Mouse (Mus musculus): Measurements from ENCODE around the gene Cggbp1. TPM values are rescaled to one million over a fixed set of nuclear protein-coding genes. Genes with fewer than 3 reads are reported as not detected.

Gene Cggbp1
- 8.7 and 17.4 TPM in 2 replicates for polyA plus RNA-seq (2012; rRNA removed)

DNA sequence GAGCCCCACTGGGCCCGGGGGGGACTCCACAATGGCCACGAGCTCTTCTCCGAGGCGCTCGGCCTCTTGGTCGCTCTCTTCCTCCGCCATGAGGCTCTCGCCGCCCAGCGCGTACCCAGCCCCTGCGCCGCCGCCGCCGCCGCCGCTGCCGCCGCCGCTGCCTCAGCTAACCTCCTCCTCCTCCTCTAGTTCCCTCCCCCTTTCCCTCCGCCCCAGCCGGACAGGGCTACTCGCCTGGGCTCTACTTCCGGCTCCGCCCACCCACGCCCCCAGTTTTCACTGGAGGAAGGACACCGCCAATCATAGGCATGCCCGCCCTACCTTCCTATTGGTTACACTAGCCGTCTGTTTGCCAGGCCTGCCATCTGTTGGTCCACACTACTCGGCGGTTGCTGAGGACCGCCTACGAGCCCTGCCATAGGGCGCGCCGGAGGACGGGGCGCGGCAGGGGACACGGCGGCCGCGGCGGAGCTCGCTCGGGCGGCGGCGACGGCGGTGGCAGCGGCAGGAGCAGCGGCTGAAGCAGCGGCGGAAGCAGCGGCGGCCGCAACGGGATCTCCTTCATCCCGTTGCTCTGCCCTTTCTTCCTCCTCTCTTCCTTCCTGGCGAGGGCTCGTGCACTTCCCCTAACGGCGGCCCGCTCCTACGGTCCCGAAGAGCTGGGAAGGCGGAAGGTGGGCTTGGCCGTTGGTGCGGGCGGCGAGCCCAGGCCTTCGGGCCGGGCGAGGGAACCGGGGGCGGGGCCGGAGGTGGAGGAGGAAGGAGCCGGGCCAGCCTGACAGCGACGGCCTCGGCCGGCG is at the start of gene Cggbp1, which contains the start of gene Zfp654:
Gene Cggbp1, plus strand, starts transcription at position 434 of the 800 bp plus-strand sequence.
Gene Zfp654, minus strand, starts transcription at position 90 of the 800 bp plus-strand sequence.
- WGBS, result under 1% methylated on average over 70 of the region's 85 CpGs
- Histone ChIP-seq H3K4me1 (ENCODE audit: control insufficient read depth, insufficient read depth, low read length) (peaks cover 7% of the 10 kb centered on the region), H3K4me3 (replicated peaks; ENCODE audit: extremely low read depth, low read depth, low read length) (peak within 1 kb of the TSS; percentile 98)
- DNase-seq, result peak; percentile 100
- TF ChIP-seq CTCF (IDR thresholded peaks at IDR 0.05; ENCODE audit: insufficient read depth, low read length) (no peak), POLR2A (IDR thresholded peaks at IDR 0.05; ENCODE audit: borderline replicate concordance, extremely low read depth, low read depth, low read length) (peak; percentile 47; the same call in 1 of the 2 replicates)

DNA sequence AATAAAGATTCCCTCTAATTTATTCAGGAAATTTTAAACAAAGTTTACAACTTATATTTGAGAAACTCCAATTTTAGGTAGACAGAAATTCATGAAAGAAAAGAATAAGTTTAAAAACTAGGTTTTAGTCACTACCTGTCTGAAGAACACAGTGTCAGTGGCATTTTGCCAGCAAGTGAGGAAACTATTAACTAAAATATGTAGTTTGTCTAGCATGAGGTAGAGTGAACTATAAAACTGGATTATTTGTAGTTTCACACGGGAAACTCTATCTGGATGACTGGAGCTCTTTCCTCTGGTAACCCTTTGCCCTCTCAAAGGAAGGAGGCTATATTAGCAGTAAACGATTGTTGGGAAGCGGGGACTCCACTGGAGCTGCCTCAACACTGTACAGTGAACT is 48.8 kb upstream of the Cggbp1 start:
- no peak overlapping the region for H3K4me3 ChIP-seq (replicated peaks; ENCODE audit: extremely low read depth, low read depth, low read length)
- no peak for DNase-seq
- H3K4me1 ChIP-seq (ENCODE audit: control insufficient read depth, insufficient read depth, low read length), result no peaks in the 10 kb centered on the region
- TF ChIP-seq CTCF (IDR thresholded peaks at IDR 0.05; ENCODE audit: insufficient read depth, low read length) (no peak), POLR2A (IDR thresholded peaks at IDR 0.05; ENCODE audit: borderline replicate concordance, extremely low read depth, low read depth, low read length) (no peak)
- 71% methylated on average over 3 of the region's 3 CpGs for WGBS

DNA sequence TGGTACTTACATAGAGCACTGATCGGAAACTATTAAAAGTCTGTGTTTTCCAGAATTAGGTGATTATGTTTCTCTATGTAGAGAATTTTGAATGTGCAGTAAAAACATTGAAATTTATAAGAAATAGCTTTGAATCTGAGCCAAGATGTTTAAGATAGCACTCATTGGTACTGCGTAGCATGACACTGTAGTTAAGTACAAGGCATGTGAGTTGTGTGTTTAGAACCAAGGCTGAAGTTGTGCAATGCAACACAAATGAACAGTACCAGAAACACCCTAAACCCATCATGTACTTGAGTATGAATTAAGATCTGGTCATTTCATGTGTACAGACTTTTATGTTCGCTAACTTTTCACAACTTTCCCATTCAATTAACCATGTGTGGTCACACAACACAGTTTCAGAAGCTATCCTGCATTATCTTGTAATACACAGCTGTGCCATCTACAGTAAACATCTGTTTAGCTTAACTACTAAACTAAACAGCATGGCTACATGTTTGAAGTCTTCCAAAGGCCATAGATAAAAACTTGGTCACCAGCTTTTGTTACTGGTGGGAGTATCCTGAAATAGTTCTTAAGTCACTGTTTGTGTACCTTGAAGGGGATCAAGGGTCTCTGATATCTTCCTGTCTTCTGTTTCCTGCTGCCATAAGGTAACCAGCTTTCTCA is 34.6 kb upstream of the Cggbp1 start:
- H3K4me3 ChIP-seq (replicated peaks; ENCODE audit: extremely low read depth, low read depth, low read length), result no peak overlapping the region
- H3K4me1 ChIP-seq (ENCODE audit: control insufficient read depth, insufficient read depth, low read length), result no peaks in the 10 kb centered on the region
- TF ChIP-seq CTCF (IDR thresholded peaks at IDR 0.05; ENCODE audit: insufficient read depth, low read length) (no peak), POLR2A (IDR thresholded peaks at IDR 0.05; ENCODE audit: borderline replicate concordance, extremely low read depth, low read depth, low read length) (no peak)
- 95% methylated on average over 3 of the region's 3 CpGs for WGBS
- no peak for DNase-seq

DNA sequence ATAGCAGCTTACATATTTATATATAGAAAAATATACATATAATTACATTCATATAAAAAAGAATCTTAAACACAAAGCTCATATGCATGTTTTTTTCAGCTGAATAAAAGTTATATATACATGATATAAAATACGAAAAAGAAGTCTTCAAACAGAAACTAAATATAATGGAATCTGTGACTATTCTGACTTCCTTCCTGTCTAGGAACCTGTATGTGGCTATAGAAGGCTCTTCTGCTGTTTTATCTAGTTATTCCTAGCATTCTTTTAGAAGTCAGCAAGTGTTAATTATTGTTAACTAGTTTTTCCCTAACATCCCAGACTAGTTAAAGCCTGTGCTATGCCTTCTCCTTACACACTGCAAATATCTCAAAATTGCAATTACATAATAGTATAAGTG is 27.9 kb upstream of the Cggbp1 start:
- 77% methylated on average over 1 of the region's 1 CpGs for WGBS
- Histone ChIP-seq H3K4me3 (replicated peaks; ENCODE audit: extremely low read depth, low read depth, low read length) (no peak overlapping the region), H3K4me1 (ENCODE audit: control insufficient read depth, insufficient read depth, low read length) (no peaks in the 10 kb centered on the region)
- TF ChIP-seq CTCF (IDR thresholded peaks at IDR 0.05; ENCODE audit: insufficient read depth, low read length), result no peak
- TF ChIP-seq POLR2A (IDR thresholded peaks at IDR 0.05; ENCODE audit: borderline replicate concordance, extremely low read depth, low read depth, low read length), result no peak
- no peak for DNase-seq

DNA sequence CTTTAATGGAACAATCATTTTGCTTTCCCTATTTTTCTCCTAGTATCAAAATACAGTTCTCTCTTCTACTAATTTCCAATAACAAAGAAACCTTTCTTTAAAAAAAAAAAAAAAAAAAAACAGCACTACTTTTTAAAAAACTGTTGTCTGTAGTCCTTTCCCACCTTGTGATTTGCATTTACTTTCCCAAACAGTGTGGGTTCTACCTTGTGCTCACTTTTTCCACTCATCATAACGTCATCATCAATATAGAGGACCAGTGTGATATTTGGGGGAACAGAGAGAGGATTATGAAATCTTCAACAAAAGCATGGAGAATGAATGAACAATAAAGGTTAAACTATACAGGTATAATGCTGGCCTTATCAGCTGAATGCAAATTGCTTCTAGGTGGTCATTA is 27.3 kb upstream of the Cggbp1 start:
- DNase-seq, result no peak
- no peaks in the 10 kb centered on the region for H3K4me1 ChIP-seq (ENCODE audit: control insufficient read depth, insufficient read depth, low read length)
- 92% methylated on average over 1 of the region's 1 CpGs for WGBS
- no peak overlapping the region for H3K4me3 ChIP-seq (replicated peaks; ENCODE audit: extremely low read depth, low read depth, low read length)
- TF ChIP-seq POLR2A (IDR thresholded peaks at IDR 0.05; ENCODE audit: borderline replicate concordance, extremely low read depth, low read depth, low read length) (no peak), CTCF (IDR thresholded peaks at IDR 0.05; ENCODE audit: insufficient read depth, low read length) (no peak)

DNA sequence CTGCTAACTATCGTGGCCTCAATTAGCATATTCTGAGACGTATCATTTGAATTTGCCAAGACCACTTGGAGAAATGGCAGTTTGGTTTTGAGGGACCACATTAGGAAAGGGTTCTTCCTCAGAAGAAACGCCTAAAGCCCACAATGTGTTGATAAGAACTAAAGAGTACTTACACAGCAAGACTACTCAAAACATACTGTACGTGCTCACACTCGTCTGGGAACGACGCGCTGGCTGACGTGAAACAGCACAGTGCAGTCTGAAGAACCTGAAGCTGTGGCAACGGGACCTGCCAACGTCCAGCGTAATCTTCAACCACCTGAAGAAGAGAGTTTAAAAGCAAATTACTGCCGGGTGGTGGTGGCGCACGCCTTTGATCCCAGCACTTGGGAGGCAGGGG is 21.5 kb upstream of the Cggbp1 start:
- WGBS, result 68% methylated on average over 15 of the region's 15 CpGs
- no peak for DNase-seq
- TF ChIP-seq CTCF (IDR thresholded peaks at IDR 0.05; ENCODE audit: insufficient read depth, low read length) (no peak), POLR2A (IDR thresholded peaks at IDR 0.05; ENCODE audit: borderline replicate concordance, extremely low read depth, low read depth, low read length) (no peak)
- no peaks in the 10 kb centered on the region for H3K4me1 ChIP-seq (ENCODE audit: control insufficient read depth, insufficient read depth, low read length)
- H3K4me3 ChIP-seq (replicated peaks; ENCODE audit: extremely low read depth, low read depth, low read length), result no peak overlapping the region

DNA sequence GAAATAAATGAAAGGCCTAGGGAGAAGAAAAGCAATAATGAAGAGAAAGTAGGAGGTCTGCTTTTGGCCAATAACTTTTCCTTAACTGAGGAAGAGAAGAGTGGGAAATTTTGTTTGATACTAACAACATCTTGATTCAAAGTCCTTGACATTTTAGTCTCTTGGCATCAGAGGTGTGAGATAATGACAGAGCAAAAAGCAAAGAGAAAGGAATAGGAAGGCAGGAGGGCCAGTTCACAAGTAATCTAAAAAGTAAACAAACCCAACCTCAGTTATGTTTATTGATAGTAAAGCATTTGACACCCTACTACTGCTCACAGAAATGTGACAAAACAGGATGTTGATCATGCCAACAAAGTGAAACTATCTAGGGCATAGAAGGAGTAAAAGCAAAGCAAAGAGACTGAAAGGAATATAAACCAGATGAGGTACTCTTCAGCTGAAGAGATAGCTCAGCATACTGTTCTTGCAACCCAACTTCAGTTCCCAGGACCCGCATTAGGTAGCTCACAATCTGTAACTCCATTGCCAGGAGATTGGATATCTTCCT is 15.7 kb upstream of the Cggbp1 start:
- Histone ChIP-seq H3K4me3 (replicated peaks; ENCODE audit: extremely low read depth, low read depth, low read length) (no peak overlapping the region), H3K4me1 (ENCODE audit: control insufficient read depth, insufficient read depth, low read length) (peaks cover 7% of the 10 kb centered on the region)
- 50% methylated on average over 1 of the region's 1 CpGs for WGBS
- no peak for TF ChIP-seq POLR2A (IDR thresholded peaks at IDR 0.05; ENCODE audit: borderline replicate concordance, extremely low read depth, low read depth, low read length)
- no peak for TF ChIP-seq CTCF (IDR thresholded peaks at IDR 0.05; ENCODE audit: insufficient read depth, low read length)
- DNase-seq, result no peak

DNA sequence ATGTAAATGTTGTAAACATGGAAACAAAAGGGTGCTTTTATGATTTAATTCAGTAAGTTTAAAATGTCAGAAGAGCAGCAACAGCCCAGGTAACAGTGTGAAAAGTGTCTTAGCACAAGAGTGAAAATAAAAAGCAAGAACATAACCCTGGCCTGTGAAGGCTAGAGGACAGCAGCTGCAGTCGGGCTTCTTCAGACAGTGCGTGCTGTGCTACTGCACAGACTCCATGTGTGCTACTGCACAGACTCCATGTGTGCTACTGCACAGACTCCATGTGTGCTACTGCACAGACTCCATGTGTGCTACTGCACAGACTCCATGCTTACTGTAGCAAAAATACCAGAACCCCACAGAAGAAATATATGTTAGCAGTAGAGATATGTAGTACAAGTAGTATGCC is 15.1 kb upstream of the Cggbp1 start:
- TF ChIP-seq POLR2A (IDR thresholded peaks at IDR 0.05; ENCODE audit: borderline replicate concordance, extremely low read depth, low read depth, low read length) (no peak), CTCF (IDR thresholded peaks at IDR 0.05; ENCODE audit: insufficient read depth, low read length) (no peak)
- 82% methylated on average over 2 of the region's 2 CpGs for WGBS
- DNase-seq, result no peak

DNA sequence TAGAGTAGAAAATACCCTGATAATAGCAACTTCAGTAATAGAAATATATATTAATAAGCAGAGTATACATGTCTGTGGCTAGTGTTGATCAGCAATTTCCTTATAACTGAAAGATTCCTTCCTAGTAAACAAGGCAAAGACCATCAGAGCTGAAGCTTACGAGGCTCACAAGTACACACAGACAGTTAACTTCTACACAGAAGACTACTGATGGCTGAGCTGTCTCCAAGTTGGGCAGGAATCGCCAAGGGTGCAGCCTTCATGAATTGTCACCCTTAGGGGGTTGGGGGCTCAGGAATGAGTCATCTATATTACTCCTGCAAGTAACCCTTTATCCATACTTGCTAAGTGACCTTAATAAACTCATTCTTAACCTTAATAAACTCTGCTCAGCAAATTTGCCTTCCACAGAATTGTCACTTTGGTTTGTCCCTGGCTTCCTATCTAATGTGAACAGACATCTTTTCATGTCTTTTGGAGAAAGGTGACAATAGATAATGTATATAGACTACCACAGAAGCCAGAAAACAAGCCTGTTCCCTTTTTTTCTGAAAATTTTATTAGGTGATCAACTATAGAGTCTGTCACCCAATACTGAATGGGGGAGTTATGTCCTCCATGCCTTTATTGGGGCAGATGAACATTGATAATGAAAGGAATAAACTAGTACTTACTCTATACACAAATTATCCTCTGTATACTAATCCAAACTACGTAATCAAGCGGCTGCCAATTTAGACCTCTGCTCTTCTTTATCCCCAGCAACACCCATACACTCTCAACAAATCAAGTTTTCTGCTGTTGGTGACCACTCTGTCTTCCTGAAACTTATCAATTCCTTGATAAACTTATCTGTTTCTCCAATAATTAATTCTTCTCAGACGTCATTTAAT is 10.1 kb upstream of the Cggbp1 start:
- Histone ChIP-seq H3K4me1 (ENCODE audit: control insufficient read depth, insufficient read depth, low read length) (peaks cover 2% of the 10 kb centered on the region; the same call in 1 of the 2 replicates), H3K4me3 (replicated peaks; ENCODE audit: extremely low read depth, low read depth, low read length) (no peak overlapping the region)
- 86% methylated on average over 5 of the region's 5 CpGs for WGBS
- DNase-seq, result no peak
- TF ChIP-seq CTCF (IDR thresholded peaks at IDR 0.05; ENCODE audit: insufficient read depth, low read length) (no peak), POLR2A (IDR thresholded peaks at IDR 0.05; ENCODE audit: borderline replicate concordance, extremely low read depth, low read depth, low read length) (no peak)

More for the DNA sequence above, 15.1 kb upstream of the Cggbp1 start:
- H3K4me3 ChIP-seq (replicated peaks; ENCODE audit: extremely low read depth, low read depth, low read length), result no peak overlapping the region
- H3K4me1 ChIP-seq (ENCODE audit: control insufficient read depth, insufficient read depth, low read length), result peaks cover 7% of the 10 kb centered on the region

Data from lung, adult 2 months (tissue).